Mouse (Mus musculus) kidney, adult 2 months (tissue): ENCODE measurements around the gene Cox19. TPM values are rescaled to one million over a fixed set of nuclear protein-coding genes. Genes with fewer than 3 reads are reported as not detected.
A peak's percentile ranks its signal among the peaks of the same experiment; 100 is the strongest.

Experiments
- DNase-seq: peaks from one replicate; pipeline ENCODE4 v3.0.0; 2021
- H3K27ac ChIP-seq: fragments of 200-500 bp; 2 replicates; pipeline ENCODE4 v1.5.1; 2012; ENCODE audit warnings: low read depth, low read length, control low read depth, inconsistent platforms; ENCODE audit not compliant: insufficient read depth
- H3K27me3 ChIP-seq: fragments of 200-500 bp; replicated peaks from 2 replicates; pipeline ENCODE4 v1.6.1; 2012; ENCODE audit warnings: mild to moderate bottlenecking, moderate library complexity, low read length, inconsistent platforms; ENCODE audit not compliant: control insufficient read depth, insufficient read depth
- H3K36me3 ChIP-seq: fragments of 200-500 bp; 2 replicates; pipeline ENCODE4 v1.6.1; 2012; ENCODE audit warnings: mild to moderate bottlenecking, moderate library complexity, low read length, inconsistent platforms; ENCODE audit not compliant: control insufficient read depth, insufficient read depth
- H3K4me1 ChIP-seq: fragments of 200-500 bp; 2 replicates; pipeline ENCODE4 v1.6.1; 2011; ENCODE audit warnings: low read length; ENCODE audit not compliant: control insufficient read depth, insufficient read depth
- H3K4me3 ChIP-seq: fragments of 200-500 bp; 2 replicates; pipeline ENCODE4 v1.5.1; 2011; ENCODE audit warnings: mild to moderate bottlenecking, low read depth, low read length, control low read depth; ENCODE audit not compliant: insufficient read depth
- CTCF ChIP-seq: fragments of 200-500 bp; conservative IDR thresholded peaks from 2 replicates; pipeline ENCODE4 v1.5.1; 2011; ENCODE audit warnings: low read depth, mild to moderate bottlenecking, control low read depth, low read length, moderate library complexity, mixed read lengths; ENCODE audit not compliant: insufficient read depth, insufficient read length
- POLR2A ChIP-seq: fragments of 200-500 bp; IDR thresholded peaks from one replicate; pipeline ENCODE4 v1.6.1; 2011; ENCODE audit warnings: low read depth, low read length, control low read depth
- WGBS: fragments of 180-500 bp; shearing (Covaris S2); methylation state at CpG from one replicate; pipeline ENCODE4 v1.1.7; 2018; 5-methylcytosine and 5-hydroxymethylcytosine counted together
- polyA plus RNA-seq: library from polyadenylated mRNA; depleted of rRNA; stranded (reverse); fragments of >200 nt; gene quantifications from 2 replicates; pipeline ENCODE4 v1.2.3, GENCODE M21; 2012

Gene Cox19
- polyA plus RNA-seq, 1 experiment = 114 TPM

GRCm38 (mm10) chr5:139321331-139321730 lies 29.9 kb downstream of the Cox19 start:
- no peak overlapping the region for H3K27ac ChIP-seq
- 87% methylated on average over 6 of the region's 6 CpGs for WGBS
- H3K36me3 ChIP-seq = no peaks in the 10 kb centered on the region
- no peak for TF ChIP-seq POLR2A
- no peak for TF ChIP-seq CTCF
- H3K4me1 ChIP-seq = peaks cover 36% of the 10 kb centered on the region
- no peak for DNase-seq
- H3K27me3 ChIP-seq = no peaks in the 10 kb centered on the region
- H3K4me3 ChIP-seq = no peak overlapping the region

GRCm38 (mm10) chr5:139320424-139320823 lies 30.8 kb downstream of the Cox19 start:
- no peaks in the 10 kb centered on the region for H3K27me3 ChIP-seq
- H3K27ac ChIP-seq = peak overlapping the region; percentile 50; the same call in 1 of the 2 replicates
- H3K36me3 ChIP-seq = no peaks in the 10 kb centered on the region
- peaks cover 37% of the 10 kb centered on the region for H3K4me1 ChIP-seq
- no peak overlapping the region for H3K4me3 ChIP-seq
- peak; percentile 84 for DNase-seq
- WGBS = 39% methylated on average over 7 of the region's 7 CpGs
- no peak for TF ChIP-seq POLR2A
- no peak for TF ChIP-seq CTCF

- H3K27ac ChIP-seq = peak overlapping the region; percentile 95
- WGBS = 52% methylated on average over 21 of the region's 21 CpGs
- no peaks in the 10 kb centered on the region for H3K27me3 ChIP-seq
- no peaks in the 10 kb centered on the region for H3K36me3 ChIP-seq
- DNase-seq = peak; percentile 16
- no peak overlapping the region for H3K4me3 ChIP-seq
- TF ChIP-seq POLR2A = no peak
- peaks cover 47% of the 10 kb centered on the region for H3K4me1 ChIP-seq
Observed at GRCm38 (mm10) chr5:139317751-139318504, 33.3 kb downstream of the Cox19 start.

- WGBS = 39% methylated on average over 6 of the region's 6 CpGs
- Histone ChIP-seq H3K27ac (peak overlapping the region; percentile 95), H3K27me3 (no peaks in the 10 kb centered on the region), H3K4me3 (no peak overlapping the region), H3K4me1 (peaks cover 47% of the 10 kb centered on the region), H3K36me3 (no peaks in the 10 kb centered on the region)
- peak; percentile 98 for DNase-seq
- TF ChIP-seq CTCF (no peak), POLR2A (no peak)
Observed at GRCm38 (mm10) chr5:139316982-139317675, 34.1 kb downstream of the Cox19 start.

GRCm38 (mm10) chr5:139314941-139315642 lies 36.1 kb downstream of the Cox19 start:
- 50% methylated on average over 12 of the region's 12 CpGs for WGBS

GRCm38 (mm10) chr5:139313536-139313935 lies 37.7 kb downstream of the Cox19 start:
- no peak for TF ChIP-seq CTCF
- TF ChIP-seq POLR2A = no peak
- Histone ChIP-seq H3K4me1 (peaks cover 27% of the 10 kb centered on the region), H3K27ac (no peak overlapping the region), H3K36me3 (no peaks in the 10 kb centered on the region), H3K27me3 (no peaks in the 10 kb centered on the region), H3K4me3 (no peak overlapping the region)
- 41% methylated on average over 9 of the region's 9 CpGs for WGBS
- DNase-seq = peak; percentile 76

More at GRCm38 (mm10) chr5:139314941-139315642, 36.1 kb downstream of the Cox19 start:
- Histone ChIP-seq H3K36me3 (no peaks in the 10 kb centered on the region), H3K4me3 (no peak overlapping the region), H3K4me1 (peaks cover 40% of the 10 kb centered on the region), H3K27me3 (no peaks in the 10 kb centered on the region), H3K27ac (peak overlapping the region; percentile 13)
- DNase-seq = peak; percentile 80
- TF ChIP-seq POLR2A (no peak), CTCF (no peak)

- H3K27ac ChIP-seq = no peak overlapping the region
- H3K27me3 ChIP-seq = no peaks in the 10 kb centered on the region
- TF ChIP-seq CTCF = no peak
- no peak for TF ChIP-seq POLR2A
- DNase-seq = no peak
- 90% methylated on average over 9 of the region's 9 CpGs for WGBS
- H3K36me3 ChIP-seq = no peaks in the 10 kb centered on the region
- no peak overlapping the region for H3K4me3 ChIP-seq
- peaks cover 15% of the 10 kb centered on the region for H3K4me1 ChIP-seq
Observed at GRCm38 (mm10) chr5:139311822-139312221, 39.4 kb downstream of the Cox19 start.
